Mouse (Mus musculus): Measurements from ENCODE around the gene Numbl.

Numbl gene

DNA sequence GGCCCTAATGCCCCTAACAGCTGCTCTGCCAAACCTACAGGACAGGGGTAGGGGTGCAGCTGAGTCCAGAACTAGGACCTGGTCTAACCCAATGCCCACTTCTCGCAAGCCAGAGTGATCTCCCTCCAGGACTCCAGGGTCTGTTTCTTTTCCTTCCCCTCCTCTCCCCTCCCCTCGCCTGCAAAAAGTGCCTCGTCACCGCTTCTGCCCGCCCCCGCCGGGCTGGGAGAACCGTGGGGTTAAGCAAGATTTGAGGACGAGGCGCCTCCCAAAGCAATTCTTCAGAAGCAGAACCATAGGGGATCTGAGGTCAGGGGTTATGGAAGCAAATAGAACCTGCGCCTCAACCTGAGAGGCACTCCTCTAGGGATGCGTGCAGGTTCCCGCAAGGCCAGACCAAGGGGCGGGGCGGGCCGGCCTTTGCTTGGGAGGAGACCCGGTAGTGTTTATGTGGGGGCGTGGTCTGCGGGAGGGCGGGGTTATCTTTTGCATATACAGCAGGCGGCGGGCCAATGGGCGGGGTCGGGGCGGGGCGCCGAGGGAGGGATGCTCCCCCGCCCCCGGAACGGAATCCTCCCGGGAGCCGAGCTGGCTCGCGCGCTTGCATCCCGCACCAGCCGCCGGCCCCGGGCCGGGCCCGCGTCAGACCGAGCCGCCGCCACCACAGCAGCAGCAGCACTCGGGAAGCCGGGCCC, at the start of gene Numbl:
Gene Numbl, plus strand, starts transcription at position 229 of the 695 bp plus-strand sequence.
- peak; percentile 98 for DNase-seq (ENCODE audit: low read depth)

DNA sequence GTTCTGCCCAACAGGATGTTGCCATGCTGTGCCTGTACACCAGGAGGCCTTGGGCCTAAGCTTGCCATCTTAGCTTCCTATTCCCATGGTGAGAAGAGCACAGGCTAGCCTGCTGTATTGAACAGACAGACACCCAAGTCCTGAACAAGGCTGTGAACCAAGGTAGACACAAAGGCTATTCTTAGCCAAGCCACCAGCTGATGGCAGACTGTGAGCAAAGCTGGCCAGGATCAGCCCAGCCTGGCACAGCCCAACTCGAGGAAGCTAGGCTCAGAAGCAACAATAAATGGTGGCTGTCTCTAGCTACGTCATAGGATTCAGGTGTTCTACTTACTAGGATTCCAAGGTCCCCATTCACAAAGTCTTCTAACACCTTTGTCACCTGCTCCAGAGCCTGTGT, 45.6 kb upstream of the Numbl start:
- DNase-seq (ENCODE audit: low read depth) = no peak

DNA sequence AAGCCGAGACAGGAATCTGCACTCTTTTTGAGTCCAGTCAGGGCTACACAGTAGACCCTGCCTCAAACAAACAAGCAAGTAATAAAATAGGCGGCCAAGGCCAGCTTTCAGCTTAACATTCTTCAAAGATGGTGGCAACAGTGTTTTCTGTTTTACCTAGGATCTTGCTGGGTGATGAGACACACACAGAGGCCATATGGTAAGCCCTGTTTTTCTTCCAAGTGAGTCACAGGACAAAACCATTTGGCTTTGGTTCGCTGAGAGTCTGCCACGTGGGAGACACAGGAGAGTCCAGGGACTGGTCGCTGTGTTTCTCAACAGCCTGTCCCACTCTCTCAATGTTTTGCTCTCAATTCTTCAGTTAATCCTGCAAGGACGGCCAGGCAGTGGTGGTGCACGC, 39.6 kb upstream of the Numbl start:
- DNase-seq (ENCODE audit: low read depth) = no peak

DNA sequence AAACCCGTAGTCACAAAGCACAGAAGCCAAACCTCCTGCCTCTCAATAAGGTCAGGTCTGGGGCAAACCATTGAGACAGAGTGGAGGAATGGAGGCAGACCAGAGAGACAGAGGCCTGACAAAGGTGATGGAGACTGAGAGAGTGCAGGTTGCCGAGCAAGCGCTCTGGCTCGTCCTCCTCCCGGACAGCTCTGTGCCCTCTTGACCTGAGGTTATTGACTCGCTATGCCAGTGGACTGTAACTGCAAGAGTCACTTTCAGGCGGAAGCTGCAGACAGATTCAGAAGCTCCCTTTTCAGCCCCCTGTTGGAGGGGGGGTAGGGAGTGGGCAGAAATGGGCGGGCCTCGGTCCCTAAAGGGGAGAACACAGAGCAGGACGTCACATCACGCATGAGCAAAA, 38.3 kb upstream of the Numbl start:
- no peak for DNase-seq (ENCODE audit: low read depth)

DNA sequence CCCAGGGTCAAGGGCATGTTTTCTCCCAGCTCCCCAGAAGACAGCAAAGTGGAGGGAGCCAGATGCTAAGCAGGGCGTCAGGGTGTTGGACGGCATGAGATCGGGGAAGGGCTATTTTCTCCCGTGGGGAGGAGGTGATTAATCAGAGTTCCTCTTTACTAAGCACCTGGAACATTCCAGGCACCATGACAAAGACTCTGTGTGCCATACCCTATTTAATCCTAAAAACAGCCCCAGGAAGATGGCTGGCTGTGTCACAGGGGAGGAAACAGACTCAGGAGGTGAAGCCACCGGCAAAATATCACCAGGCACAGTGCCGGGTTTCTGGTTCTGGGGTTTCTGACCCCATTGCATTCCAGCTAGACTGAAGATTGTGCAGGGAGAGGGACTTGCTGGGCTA, 36.3 kb upstream of the Numbl start:
- DNase-seq (ENCODE audit: low read depth) = no peak

DNA sequence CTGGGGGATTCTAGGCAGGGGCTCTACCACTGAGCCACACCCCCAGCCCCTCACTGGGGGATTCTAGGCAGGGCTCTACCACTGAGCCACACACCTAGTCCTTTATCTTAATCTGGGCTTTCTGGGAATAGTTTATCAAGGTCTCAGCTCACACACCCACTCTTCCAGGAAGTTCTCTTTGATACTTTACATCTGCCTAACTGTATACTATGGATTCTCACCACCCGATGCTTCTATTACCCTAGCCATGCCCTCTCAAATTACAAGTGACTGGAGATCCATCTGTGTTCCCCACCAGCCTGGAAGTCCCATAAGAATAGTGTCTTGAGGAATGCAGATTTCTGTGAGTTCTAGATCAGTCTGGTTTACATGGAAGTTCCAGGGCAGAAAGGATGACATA, 35.7 kb upstream of the Numbl start:
- no peak for DNase-seq (ENCODE audit: low read depth)

DNA sequence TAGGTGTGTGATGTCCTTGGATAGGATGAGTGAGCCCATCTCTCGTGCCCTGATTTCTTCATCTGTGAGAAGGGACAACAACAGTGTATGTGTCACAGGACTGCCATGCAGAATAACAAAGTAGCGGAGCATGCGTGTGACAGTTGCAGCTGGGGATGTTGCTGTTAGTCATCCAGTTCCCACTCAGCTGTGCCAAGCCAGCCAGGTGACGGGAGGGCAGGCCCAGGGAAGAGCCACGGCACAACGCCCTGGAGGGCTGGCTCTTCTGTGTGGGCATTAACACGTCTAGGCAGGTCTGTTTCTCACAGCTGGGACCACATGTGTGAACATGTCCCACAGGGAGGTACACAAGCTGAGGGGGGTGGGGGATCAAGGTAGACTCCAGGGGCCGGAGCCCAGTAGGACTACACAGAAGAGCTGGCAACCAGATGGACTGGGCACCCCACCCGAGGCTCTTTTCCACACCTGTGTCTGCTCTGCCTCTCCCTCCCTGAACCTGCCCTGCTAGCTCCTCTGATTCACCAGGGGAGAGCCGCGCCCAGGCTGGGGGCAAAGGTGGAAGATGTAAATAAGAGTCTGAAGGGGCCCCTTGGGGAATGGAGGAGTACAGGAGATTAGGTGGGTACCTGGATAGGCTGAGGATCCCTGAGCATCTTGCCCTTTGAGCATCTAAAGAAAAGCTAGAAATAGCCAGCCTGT, 33.2 kb upstream of the Numbl start:
- DNase-seq (ENCODE audit: low read depth) = no peak

DNA sequence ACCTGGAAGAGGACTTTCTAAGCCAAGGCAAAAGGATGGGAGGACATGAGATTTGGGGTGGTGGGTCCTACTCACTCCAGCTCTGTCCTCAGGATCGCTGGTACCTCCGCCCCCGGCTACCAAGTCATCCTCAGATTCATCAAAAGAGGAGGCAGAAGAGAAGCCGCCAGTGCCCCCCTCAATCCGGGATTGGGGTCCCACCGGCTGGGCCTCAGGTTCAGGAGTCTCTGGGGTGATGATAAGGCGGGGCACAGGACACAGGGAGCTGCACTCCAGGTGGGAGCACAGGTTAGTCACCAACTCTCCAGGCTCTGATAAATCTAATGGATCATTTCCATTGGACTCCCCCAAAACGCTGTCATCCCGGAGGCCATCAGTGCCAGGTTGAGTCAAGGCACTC, 31.0 kb upstream of the Numbl start:
- DNase-seq (ENCODE audit: low read depth) = no peak

DNA sequence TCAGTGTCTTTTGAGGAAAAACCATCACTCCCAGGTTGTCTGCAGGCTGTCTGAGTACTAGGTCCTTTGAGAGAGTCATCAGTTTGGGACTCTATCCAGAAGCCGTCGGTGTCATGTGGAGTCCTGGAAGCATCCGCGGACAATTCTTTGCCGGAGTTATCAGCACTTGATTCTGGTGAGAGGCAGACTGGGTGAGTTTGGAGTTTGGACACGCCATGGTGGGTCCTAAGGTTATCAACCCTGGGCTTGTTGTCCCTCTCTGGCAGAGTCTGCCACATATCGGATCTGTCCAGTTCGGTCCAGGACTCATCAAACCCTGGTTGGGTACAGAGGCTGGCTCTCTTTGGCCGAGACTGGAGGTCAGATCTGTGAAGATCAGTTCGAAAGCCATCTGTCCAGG, 30.6 kb upstream of the Numbl start:
- peak; percentile 40 for DNase-seq (ENCODE audit: low read depth)

DNA sequence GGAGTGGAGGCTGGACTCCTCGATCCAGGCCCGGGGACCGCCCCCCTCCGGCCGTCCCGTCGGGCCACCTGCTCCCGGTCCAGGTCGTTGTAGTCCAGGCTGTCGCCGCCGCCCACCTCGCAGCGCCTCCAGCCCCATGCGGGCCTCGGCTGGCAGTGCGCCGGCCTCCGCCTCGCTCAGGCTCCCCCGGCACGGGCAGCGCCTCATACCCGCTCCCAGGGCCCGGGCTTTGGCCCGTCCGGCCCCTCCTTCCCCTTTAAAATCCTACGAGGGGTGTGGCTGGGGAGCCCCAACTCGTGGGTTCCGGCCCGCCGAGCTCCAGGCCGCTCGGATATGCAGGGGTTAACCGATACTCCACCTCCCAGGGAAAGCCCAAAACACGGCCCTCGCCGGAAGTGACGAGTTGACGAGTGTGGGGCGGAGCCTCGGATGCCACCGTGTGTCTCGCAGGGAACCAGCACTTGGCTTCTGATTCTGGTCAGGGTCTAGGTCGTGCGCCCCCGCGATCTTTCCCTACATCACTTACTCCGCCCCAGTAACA, 29.9 kb upstream of the Numbl start, which contains the start of gene Itpkc:
Gene Itpkc, minus strand, starts transcription at position 381 of the 541 bp plus-strand sequence.
- DNase-seq (ENCODE audit: low read depth) = peak; percentile 98

DNA sequence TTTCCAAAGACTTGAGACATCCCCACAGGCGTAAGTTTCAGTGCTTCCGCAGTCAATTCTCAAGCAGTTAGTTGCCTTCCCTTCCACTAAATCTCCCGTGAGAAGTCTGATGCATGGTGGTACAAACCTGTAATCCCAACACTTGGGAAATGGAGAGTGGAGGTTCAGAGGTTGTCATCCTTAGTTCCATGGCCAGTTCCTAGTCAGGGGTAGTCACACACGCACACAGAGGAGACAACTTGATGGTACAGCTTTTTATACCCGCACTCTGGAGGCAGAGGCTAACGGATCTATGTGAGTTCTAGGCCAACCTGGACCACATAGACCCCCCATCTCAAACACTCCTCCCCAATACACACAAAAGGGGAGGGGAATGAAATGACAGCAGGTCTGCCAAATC, 29.4 kb upstream of the Numbl start:
- DNase-seq (ENCODE audit: low read depth) = no peak

DNA sequence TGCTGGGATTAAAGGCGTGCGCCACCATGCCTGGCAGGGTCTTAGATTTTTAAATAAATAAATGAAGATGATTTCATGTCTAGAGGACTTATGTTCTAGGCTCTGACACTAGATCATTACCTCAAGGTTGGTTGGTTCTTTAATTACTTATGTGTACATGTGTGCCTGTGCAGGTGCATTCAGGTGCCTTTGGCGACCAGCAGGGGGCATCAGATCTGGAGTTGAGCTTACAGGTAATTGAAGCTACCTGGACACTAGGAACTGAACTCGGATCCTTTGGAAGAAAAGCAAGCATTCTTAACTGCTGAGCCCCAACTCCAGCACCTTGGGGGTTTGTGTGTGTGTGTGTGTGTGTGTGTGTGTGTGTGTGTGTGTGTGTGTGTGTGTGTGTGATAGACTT, 27.5 kb upstream of the Numbl start:
- peak; percentile 69 for DNase-seq (ENCODE audit: low read depth)

DNA sequence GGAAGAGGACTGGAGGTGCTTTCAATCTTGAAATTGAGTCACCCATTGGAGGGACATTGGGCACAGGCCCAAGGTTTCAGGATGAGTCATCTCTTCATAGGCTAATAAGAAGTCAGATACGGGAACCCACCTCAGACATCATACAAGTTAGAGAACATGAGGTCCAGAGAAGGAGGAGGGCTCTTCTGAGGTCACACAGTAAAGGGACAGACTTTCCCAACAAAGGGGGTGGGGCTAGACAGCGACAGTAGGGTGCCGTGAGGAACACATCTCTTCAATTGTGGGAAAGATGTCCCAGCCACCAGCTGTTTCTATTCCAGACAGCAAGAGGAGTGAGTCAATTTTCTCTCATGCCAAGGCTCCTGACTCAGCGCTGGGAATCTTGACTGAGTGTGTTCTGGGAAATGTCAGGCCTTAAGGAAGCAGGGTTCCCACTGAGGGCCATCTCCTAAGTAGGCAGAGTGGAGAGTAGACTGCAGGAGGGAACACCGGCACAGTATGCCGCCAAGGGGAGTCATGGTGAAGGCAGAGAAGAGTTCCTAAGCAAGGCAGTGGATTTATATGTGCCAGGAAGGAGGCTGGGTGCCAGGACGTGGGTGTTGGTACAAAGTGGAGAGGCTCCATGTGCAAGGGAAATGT, 26.4 kb upstream of the Numbl start:
- DNase-seq (ENCODE audit: low read depth) = no peak

DNA sequence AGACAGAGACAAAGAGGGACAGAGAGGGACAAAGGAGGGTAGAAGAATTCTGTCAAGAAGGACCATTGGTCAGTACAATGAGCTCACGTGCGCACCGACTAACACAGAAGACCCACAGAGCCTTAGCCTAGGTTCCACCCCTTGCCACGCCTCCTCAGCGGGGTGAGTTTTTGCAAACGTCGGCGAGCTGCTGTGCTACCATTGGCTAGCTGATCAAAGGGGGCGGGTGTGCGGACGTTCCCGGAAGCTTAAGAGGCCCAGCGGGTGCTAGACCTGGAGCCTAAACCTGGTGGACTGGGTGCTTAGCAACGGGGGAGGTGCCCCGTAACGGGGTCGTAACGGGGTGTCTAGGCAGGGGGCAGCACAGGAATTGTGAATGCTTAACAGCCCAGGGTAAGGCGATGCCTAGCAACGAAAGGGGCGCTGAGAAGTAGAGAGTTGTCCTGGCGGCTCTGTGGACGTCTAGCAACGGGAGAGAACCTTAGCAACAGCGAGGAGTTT, 25.4 kb upstream of the Numbl start, which contains the start of gene Coq8b:
Gene Coq8b, plus strand, starts transcription at position 243 of the 501 bp plus-strand sequence.
- DNase-seq (ENCODE audit: low read depth) = peak; percentile 98

DNA sequence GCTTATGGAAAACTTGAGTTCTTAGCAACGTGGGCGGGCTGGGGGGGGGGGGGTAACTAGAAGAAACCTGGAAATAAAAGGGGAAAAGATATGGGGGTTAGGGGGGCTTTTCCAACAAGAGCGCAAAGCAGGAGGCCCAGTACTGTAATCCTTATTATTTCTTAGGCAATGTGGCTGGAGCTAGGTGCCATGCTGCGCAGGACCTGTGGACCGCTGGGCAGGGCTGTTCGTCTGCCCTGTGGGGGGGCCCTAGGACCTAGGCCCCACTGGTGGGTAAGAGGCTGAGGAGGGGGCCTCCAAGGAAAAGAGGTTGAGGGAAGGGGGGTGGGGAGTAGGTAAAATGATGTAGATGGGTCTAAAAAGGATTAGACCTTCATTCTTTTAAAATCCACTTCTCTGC, 24.9 kb upstream of the Numbl start:
- DNase-seq (ENCODE audit: low read depth) = no peak

DNA sequence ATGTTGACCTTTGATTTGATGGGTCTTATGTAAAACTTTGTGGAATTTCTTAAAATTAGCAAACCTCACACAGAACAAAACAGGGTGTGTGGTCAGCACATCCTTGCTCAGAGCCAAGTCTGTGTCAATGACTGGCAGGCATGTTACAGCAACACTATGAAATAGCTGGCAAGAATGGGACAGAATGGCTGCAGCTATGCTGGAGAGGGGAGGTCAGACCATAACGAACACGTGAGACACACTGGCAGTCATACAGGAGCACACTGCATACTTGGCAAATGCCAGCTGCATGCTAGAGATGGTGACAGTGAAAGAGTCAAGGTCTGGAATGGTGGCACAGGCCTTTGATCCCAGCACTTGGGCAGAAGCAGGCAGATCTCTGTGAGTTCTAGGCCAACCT, 22.5 kb upstream of the Numbl start:
- no peak for DNase-seq (ENCODE audit: low read depth)

DNA sequence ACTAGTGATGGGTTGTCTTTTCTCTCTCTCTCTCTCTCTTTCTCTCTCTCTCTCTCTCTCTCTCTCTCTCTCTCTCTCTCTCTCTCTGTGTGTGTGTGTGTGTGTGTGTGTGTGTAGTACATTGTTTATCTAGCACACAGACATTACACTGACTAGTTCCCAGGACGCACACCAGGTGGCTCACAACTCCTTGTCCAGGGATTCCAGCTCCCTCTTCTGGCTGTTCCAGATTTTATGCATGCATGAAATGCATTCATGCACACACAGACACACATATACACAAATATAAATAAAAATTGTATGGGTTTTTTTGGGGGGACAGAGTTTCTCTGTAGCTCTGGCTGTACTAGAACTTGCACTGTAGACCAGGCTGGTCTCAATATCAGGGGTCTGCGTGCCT, 20.7 kb upstream of the Numbl start:
- DNase-seq (ENCODE audit: low read depth) = no peak

DNA sequence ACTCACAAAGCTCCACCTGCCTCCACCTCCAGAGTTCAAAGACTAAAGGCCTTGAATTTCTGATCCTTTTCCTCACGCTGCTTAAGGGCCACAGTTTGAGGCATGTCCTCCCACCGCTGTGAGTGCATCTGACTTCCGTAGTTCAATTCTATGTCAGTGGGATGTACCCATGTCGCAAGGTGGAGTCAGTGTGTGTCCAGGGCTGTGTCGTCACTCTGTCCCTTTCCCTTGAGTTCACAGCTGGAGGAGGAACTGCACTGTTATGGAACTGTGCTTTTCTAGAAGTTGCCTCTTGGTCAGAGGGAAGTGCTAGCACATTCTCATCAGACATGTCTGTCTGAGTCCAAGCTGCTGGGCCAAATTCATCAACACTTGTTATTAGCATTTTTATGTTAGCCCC, 19.7 kb upstream of the Numbl start:
- no peak for DNase-seq (ENCODE audit: low read depth)

DNA sequence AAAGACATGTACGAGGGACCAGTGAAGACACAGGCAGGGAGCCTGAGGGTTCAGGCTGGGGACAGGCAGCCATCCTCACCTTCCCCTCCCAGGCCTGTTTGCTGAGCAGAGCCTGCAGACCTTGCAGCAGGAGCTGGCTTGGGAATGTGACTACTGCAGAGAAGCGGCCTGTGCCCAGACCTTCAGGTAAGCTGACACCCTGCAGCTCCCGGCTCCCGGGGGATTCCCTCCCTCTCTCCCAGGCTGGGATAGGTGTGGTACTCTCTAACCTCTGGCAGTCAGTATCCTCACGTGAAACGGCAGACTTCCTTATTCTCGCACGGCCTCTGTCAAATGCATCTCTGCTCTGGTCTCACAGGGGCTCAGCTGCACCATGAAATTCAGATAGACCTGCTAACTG, 15.0 kb upstream of the Numbl start:
- DNase-seq (ENCODE audit: low read depth) = no peak

DNA sequence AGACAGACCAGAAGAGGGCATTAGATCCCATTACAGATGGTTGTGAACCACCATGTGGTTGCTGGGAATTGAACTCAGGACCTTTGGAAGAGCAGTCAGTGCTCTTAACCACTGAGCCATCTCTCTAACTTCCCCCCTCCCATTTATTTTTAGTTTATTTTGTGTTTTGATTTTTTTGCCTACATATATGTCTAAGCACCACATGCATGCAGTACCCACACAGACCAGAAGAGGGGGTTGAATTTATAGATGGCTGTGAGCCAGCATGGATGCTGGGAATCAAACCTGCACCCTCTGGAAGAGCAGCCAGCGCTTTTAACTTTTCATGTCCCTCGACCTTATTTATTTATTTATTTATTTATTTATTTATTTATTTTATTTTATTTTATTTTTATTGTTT, 14.1 kb upstream of the Numbl start:
- DNase-seq (ENCODE audit: low read depth) = peak; percentile 74

DNA sequence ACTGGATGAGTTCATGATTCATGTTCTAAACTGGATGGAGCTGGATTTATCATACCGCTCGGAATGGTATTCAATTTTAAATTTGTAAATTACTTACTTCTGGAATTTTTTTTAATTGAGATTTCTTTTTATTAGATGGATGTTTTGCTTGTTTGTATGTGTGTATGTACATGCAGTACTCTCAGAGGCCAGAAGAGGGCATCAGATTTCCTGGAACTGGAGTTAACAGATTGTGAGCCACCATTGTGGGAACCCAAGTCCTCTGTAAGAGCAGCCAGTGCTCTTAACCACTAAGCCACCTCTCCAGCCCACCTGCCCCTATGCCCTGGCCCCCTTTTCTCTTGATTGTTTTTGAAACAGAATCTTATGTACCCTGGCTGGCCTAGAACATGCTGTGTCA, 9.1 kb upstream of the Numbl start:
- peak; percentile 70 for DNase-seq (ENCODE audit: low read depth)

DNA sequence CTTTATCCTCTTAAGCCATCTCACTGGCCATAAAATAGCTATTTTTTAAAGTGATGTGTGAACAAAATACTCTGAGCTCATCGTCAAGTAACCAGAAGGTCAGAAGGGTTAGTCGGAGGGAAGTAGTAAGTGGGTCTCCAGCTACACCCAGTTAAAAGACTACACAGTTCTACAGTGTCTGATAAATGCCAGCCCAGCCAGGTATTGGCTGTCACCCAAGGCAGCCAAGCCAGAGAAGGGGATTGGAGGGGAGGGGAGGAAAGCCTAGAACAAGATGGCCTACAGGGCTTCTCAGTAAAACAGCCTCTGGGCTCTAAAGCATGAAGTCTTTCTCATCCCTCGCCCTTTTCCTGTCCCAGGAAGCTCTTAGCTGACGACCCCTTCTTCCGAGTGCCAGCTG, 8.3 kb upstream of the Numbl start:
- DNase-seq (ENCODE audit: low read depth) = no peak

DNA sequence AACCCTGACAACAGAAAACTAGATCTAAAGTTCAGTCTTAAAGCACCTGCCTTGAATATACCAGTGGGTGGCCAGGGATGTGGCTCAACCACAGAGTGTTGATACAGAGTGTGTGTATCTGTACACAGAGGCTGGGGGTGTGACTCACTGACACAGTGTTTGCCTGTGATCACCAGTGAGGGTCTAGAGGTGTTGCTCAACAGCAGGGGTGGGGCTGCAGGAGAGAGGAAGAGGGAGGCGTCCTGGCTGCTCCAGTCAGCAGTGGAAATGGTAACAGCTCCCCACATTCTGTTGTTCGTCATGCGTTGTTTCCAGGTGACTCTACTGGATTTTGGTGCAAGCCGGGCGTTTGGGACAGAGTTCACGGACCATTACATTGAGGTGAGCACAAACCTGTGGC, 6.3 kb upstream of the Numbl start:
- no peak for DNase-seq (ENCODE audit: low read depth)
